Mouse (Mus musculus) intestine, embryonic 14.5 days (tissue): ENCODE data around the gene Gm6370. TPM values are rescaled to one million over a fixed set of nuclear protein-coding genes. Genes with fewer than 3 reads are reported as not detected.
"Not testable (repeated sequence)": the region's sequence is repeated elsewhere in the genome, so short reads cannot be mapped to it uniquely, and the experiment has no call there.

Experiments used
- ATAC-seq: fragments of 200-750 bp; cut with Nextera tagmentation; replicated peaks from 2 replicates; pipeline ENCODE4 v1.8.0; 2017; ENCODE audit warnings: low read depth, moderate number of reproducible peaks, moderate TSS enrichment, moderate library complexity; ENCODE audit not compliant: low FRiP score, low TSS enrichment
- DNase-seq: peaks from one replicate; pipeline ENCODE4 v3.0.0-alpha.2; 2018; ENCODE audit warnings: low spot score
- H3K27ac ChIP-seq: fragments of 300-500 bp; sonication (generic); 2 replicates; pipeline ENCODE4 v1.5.1; 2014; ENCODE audit warnings: low read depth, mild to moderate bottlenecking, control low read depth
- H3K27me3 ChIP-seq: fragments of 300-500 bp; sonication (generic); replicated peaks from 2 replicates; pipeline ENCODE4 v1.6.1; 2014; ENCODE audit warnings: low read length, control low read depth; ENCODE audit not compliant: control insufficient read depth, insufficient read depth
- H3K36me3 ChIP-seq: fragments of 300-500 bp; sonication (generic); 2 replicates; pipeline ENCODE4 v1.6.1; 2014; ENCODE audit warnings: low read length, control low read depth; ENCODE audit not compliant: control insufficient read depth, insufficient read depth
- H3K4me1 ChIP-seq: fragments of 300-500 bp; sonication (generic); replicated peaks from 2 replicates; pipeline ENCODE4 v1.6.1; 2014; ENCODE audit warnings: low read length, control low read depth, mixed read lengths; ENCODE audit not compliant: control insufficient read depth, insufficient read depth
- H3K4me2 ChIP-seq: fragments of 300-500 bp; sonication (generic); 2 replicates; pipeline ENCODE4 v1.6.1; 2014; ENCODE audit warnings: low read length
- H3K4me3 ChIP-seq: fragments of 300-500 bp; sonication (generic); 2 replicates; pipeline ENCODE4 v1.5.1; 2014; ENCODE audit warnings: low read depth, low read length, control low read depth, mixed read lengths
- H3K9ac ChIP-seq: fragments of 300-500 bp; sonication (generic); 2 replicates; pipeline ENCODE4 v1.6.1; 2014; ENCODE audit warnings: mild to moderate bottlenecking, low read length
- H3K9me3 ChIP-seq: fragments of 300-500 bp; sonication (generic); 2 replicates; pipeline ENCODE4 v1.6.1; 2016; ENCODE audit warnings: low read length, control low read depth; ENCODE audit not compliant: control insufficient read depth
- WGBS: fragments of 180-500 bp; shearing (Covaris S2); extraction: QIAGEN DNeasy Blood & Tissue Kit; methylation state at CpG from one replicate; pipeline ENCODE4 v1.1.7; 2014; 5-methylcytosine and 5-hydroxymethylcytosine counted together
- polyA plus RNA-seq: library from polyadenylated mRNA; unstranded; fragments of >200 nt; fragmentation: Nextera tagmentation; extraction: Ambion mirVana; gene quantifications from 2 replicates; pipeline ENCODE4 v1.2.1, GENCODE M21; 2014

The Gm6370 gene
- polyA plus RNA-seq = not detected in 2 replicates

- H3K27me3 ChIP-seq, H3K4me1 ChIP-seq, H3K4me2 ChIP-seq, ATAC-seq, H3K4me3 ChIP-seq, H3K36me3 ChIP-seq, DNase-seq, H3K9ac ChIP-seq, H3K9me3 ChIP-seq, H3K27ac ChIP-seq: not testable (repeated sequence)
- WGBS = no CpG with 5 or more reads among the region's 5 CpGs
Observed at GRCm38 (mm10) chr5:146491063-146491462, at the start of gene Gm6370. Gm6370 (plus strand) TSS chr5:146491363.

GRCm38 (mm10) chr5:146442767-146443166 lies 48.4 kb upstream of the Gm6370 start:
- Histone ChIP-seq H3K4me3 (no peak overlapping the region), H3K9ac (no peak overlapping the region), H3K36me3 (no peaks in the 10 kb centered on the region), H3K9me3 (no peaks in the 10 kb centered on the region), H3K27ac (no peak overlapping the region), H3K4me1 (no peaks in the 10 kb centered on the region), H3K4me2 (no peak overlapping the region), H3K27me3 (no peaks in the 10 kb centered on the region)
- 65% methylated on average over 2 of the region's 2 CpGs for WGBS
- DNase-seq (no peak), ATAC-seq (no peak)

- ATAC-seq (no peak), DNase-seq (no peak)
- Histone ChIP-seq H3K4me3 (no peak overlapping the region), H3K27me3 (no peaks in the 10 kb centered on the region), H3K4me2 (no peak overlapping the region), H3K9ac (no peak overlapping the region), H3K27ac (no peak overlapping the region), H3K4me1 (no peaks in the 10 kb centered on the region), H3K9me3 (no peaks in the 10 kb centered on the region), H3K36me3 (no peaks in the 10 kb centered on the region)
- 72% methylated on average over 2 of the region's 2 CpGs for WGBS
Observed at GRCm38 (mm10) chr5:146446633-146447032, 44.5 kb upstream of the Gm6370 start.

- Histone ChIP-seq H3K27me3 (no peaks in the 10 kb centered on the region), H3K4me2 (no peak overlapping the region), H3K27ac (no peak overlapping the region), H3K36me3 (no peaks in the 10 kb centered on the region), H3K9ac (no peak overlapping the region), H3K9me3 (no peaks in the 10 kb centered on the region), H3K4me1 (no peaks in the 10 kb centered on the region), H3K4me3 (no peak overlapping the region)
- DNase-seq (no peak), ATAC-seq (no peak)
- WGBS = 78% methylated on average over 11 of the region's 11 CpGs
Observed at GRCm38 (mm10) chr5:146451592-146452254, 39.4 kb upstream of the Gm6370 start.

GRCm38 (mm10) chr5:146453556-146453955 lies 37.6 kb upstream of the Gm6370 start:
- Histone ChIP-seq H3K4me2 (no peak overlapping the region), H3K4me3 (no peak overlapping the region), H3K27me3 (no peaks in the 10 kb centered on the region), H3K9me3 (no peaks in the 10 kb centered on the region), H3K36me3 (no peaks in the 10 kb centered on the region), H3K4me1 (no peaks in the 10 kb centered on the region), H3K9ac (no peak overlapping the region), H3K27ac (no peak overlapping the region)
- no peak for ATAC-seq
- WGBS = 93% methylated on average over 6 of the region's 6 CpGs
- no peak for DNase-seq

GRCm38 (mm10) chr5:146461612-146462011 lies 29.6 kb upstream of the Gm6370 start:
- Histone ChIP-seq H3K27ac (no peak overlapping the region), H3K9ac (no peak overlapping the region), H3K4me3 (no peak overlapping the region), H3K36me3 (no peaks in the 10 kb centered on the region), H3K4me1 (no peaks in the 10 kb centered on the region), H3K9me3 (no peaks in the 10 kb centered on the region), H3K4me2 (no peak overlapping the region), H3K27me3 (no peaks in the 10 kb centered on the region)
- 81% methylated on average over 8 of the region's 8 CpGs for WGBS
- no peak for DNase-seq
- no peak for ATAC-seq

GRCm38 (mm10) chr5:146466663-146467062 lies 24.5 kb upstream of the Gm6370 start:
- Histone ChIP-seq H3K9ac (no peak overlapping the region), H3K27ac (no peak overlapping the region), H3K4me3 (no peak overlapping the region), H3K9me3 (no peaks in the 10 kb centered on the region), H3K27me3 (no peaks in the 10 kb centered on the region), H3K4me2 (no peak overlapping the region), H3K4me1 (no peaks in the 10 kb centered on the region), H3K36me3 (no peaks in the 10 kb centered on the region)
- WGBS = 94% methylated on average over 19 of the region's 19 CpGs
- DNase-seq (no peak), ATAC-seq (no peak)

- 93% methylated on average over 9 of the region's 9 CpGs for WGBS
- H3K9ac ChIP-seq = no peak overlapping the region
- ATAC-seq = no peak
- H3K4me3 ChIP-seq = no peak overlapping the region
- no peaks in the 10 kb centered on the region for H3K9me3 ChIP-seq
- no peaks in the 10 kb centered on the region for H3K27me3 ChIP-seq
- DNase-seq = no peak
- H3K27ac ChIP-seq = no peak overlapping the region
- H3K36me3 ChIP-seq = no peaks in the 10 kb centered on the region
- H3K4me2 ChIP-seq = no peak overlapping the region
- H3K4me1 ChIP-seq = no peaks in the 10 kb centered on the region
Observed at GRCm38 (mm10) chr5:146468311-146468710, 22.9 kb upstream of the Gm6370 start.

GRCm38 (mm10) chr5:146470821-146471220 lies 20.3 kb upstream of the Gm6370 start:
- DNase-seq = no peak
- ATAC-seq = no peak
- no peak overlapping the region for H3K4me2 ChIP-seq
- no peaks in the 10 kb centered on the region for H3K27me3 ChIP-seq
- no peak overlapping the region for H3K27ac ChIP-seq
- no peak overlapping the region for H3K4me3 ChIP-seq
- H3K9me3 ChIP-seq = no peaks in the 10 kb centered on the region
- 83% methylated on average over 9 of the region's 9 CpGs for WGBS
- H3K9ac ChIP-seq = no peak overlapping the region
- H3K4me1 ChIP-seq = no peaks in the 10 kb centered on the region
- no peaks in the 10 kb centered on the region for H3K36me3 ChIP-seq
